Mouse (Mus musculus) hindbrain, embryonic 13.5 days (tissue): ENCODE data around the gene Esrrg. TPM values are rescaled to one million over a fixed set of nuclear protein-coding genes. Genes with fewer than 3 reads are reported as not detected.

Experiments used
- ATAC-seq: fragments of 200-750 bp; cut with Nextera tagmentation; 2 replicates; pipeline ENCODE4 v1.8.0; 2017; ENCODE audit warnings: moderate TSS enrichment; ENCODE audit not compliant: low FRiP score
- H3K27ac ChIP-seq: fragments of 300-500 bp; sonication (generic); 2 replicates; pipeline ENCODE4 v1.5.1; 2015; ENCODE audit warnings: inconsistent platforms, mild to moderate bottlenecking, moderate library complexity
- H3K27me3 ChIP-seq: fragments of 300-500 bp; sonication (generic); 2 replicates; pipeline ENCODE4 v1.6.1; 2015; ENCODE audit warnings: mild to moderate bottlenecking, inconsistent platforms
- H3K36me3 ChIP-seq: fragments of 300-500 bp; sonication (generic); 2 replicates; pipeline ENCODE4 v1.6.1; 2015; ENCODE audit warnings: mild to moderate bottlenecking, inconsistent platforms
- H3K4me1 ChIP-seq: fragments of 300-500 bp; sonication (generic); replicated peaks from 2 replicates; pipeline ENCODE4 v1.6.1; 2015; ENCODE audit warnings: inconsistent platforms
- H3K4me2 ChIP-seq: fragments of 300-500 bp; sonication (generic); 2 replicates; pipeline ENCODE4 v1.6.1; 2015; ENCODE audit warnings: inconsistent platforms, mild to moderate bottlenecking, moderate library complexity
- H3K4me3 ChIP-seq: fragments of 300-500 bp; sonication (generic); 2 replicates; pipeline ENCODE4 v1.5.1; 2015; ENCODE audit warnings: mild to moderate bottlenecking, inconsistent platforms
- H3K9ac ChIP-seq: fragments of 300-500 bp; sonication (generic); 2 replicates; pipeline ENCODE4 v1.6.1; 2015; ENCODE audit warnings: mild to moderate bottlenecking, inconsistent platforms
- H3K9me3 ChIP-seq: fragments of 300-500 bp; sonication (generic); 2 replicates; pipeline ENCODE4 v1.6.1; 2016; ENCODE audit warnings: inconsistent platforms
- WGBS: fragments of 180-500 bp; shearing (Covaris S2); methylation state at CpG from one replicate; pipeline ENCODE4 v1.1.7; 2015; 5-methylcytosine and 5-hydroxymethylcytosine counted together
- polyA plus RNA-seq: library from polyadenylated mRNA; unstranded; fragments of >200 nt; fragmentation: Nextera tagmentation; extraction: Ambion mirVana; gene quantifications from 2 replicates; pipeline ENCODE4 v1.2.1, GENCODE M21; 2015

The Esrrg gene
- polyA plus RNA-seq, 1 experiment from 2014 or later = 28.9 TPM

DNA sequence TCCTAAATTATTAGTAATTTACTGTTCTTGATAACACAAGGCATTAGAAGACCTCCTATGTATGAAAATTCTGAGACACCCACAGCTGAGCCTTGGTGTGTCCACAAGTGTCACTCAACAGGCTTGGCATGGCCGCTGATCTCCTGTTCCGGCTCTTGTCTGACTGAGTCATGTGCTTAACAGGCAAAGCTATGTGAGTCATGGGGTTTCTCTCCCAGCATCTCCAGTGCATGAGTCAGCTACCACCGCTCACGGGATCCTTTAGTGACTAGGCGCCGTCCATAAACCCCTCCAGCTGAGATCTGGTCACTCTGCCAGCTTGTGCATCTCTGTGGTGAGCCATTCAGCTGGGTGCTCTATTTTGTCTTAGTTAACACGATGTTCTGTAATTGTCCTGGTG lies 302.1 kb downstream of the Esrrg start:
- Histone ChIP-seq H3K4me1 (0 out of 2 replicates have a peak, but pooled peaks cover 10% of the 10 kb centered on the region), H3K9ac (no peak overlapping the region), H3K36me3 (no peaks in the 10 kb centered on the region), H3K27me3 (no peaks in the 10 kb centered on the region), H3K9me3 (no peaks in the 10 kb centered on the region), H3K27ac (no peak overlapping the region), H3K4me3 (no peak overlapping the region), H3K4me2 (no peak overlapping the region)
- WGBS = 91% methylated on average over 7 of the region's 7 CpGs
- no peak for ATAC-seq

DNA sequence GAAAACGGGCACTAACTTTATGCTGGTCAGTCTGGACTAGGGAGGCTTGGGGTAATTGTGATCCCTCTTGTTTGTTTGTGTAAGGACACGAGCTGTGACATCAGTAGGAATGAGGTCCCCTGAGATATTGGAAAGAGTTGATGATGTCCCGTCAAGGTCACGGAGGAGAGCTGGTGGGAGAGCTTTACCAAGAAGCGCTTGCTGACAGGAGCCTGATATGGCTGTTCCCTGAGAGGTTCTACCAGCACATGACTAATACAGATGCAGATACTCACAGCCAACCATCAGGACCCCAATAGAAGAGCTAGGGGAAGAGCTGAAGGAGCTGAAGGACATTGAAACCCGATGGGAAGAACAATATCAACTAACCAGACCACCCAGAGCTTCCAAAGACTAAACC lies 302.6 kb downstream of the Esrrg start:
- 87% methylated on average over 6 of the region's 6 CpGs for WGBS
- Histone ChIP-seq H3K4me3 (no peak overlapping the region), H3K9ac (no peak overlapping the region), H3K36me3 (no peaks in the 10 kb centered on the region), H3K27me3 (no peaks in the 10 kb centered on the region), H3K9me3 (no peaks in the 10 kb centered on the region), H3K4me2 (no peak overlapping the region), H3K27ac (no peak overlapping the region), H3K4me1 (0 out of 2 replicates have a peak, but pooled peaks cover 10% of the 10 kb centered on the region)
- no peak for ATAC-seq

DNA sequence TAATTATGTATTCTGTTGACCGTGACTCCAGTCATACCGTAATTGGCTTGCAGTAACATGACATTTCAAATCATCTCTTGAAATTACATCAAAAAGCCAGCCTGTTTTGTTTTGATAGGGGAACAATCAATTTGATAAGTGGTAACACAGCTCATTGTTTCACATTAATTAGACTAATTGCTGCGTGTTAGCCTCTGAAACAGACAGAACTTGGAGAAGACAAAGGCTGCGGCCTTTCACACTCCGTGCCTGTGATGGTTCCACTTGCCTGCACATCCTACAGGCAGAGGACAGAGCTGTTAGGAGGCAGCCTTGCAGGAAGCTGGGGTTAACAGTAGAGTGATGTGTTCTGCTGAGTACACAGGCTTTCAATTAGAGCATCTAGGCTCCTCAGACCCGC lies 309.7 kb downstream of the Esrrg start:
- no peak overlapping the region for H3K9ac ChIP-seq
- 44% methylated on average over 6 of the region's 6 CpGs for whole genome bisulfite sequencing
- ATAC-seq = no peak

DNA sequence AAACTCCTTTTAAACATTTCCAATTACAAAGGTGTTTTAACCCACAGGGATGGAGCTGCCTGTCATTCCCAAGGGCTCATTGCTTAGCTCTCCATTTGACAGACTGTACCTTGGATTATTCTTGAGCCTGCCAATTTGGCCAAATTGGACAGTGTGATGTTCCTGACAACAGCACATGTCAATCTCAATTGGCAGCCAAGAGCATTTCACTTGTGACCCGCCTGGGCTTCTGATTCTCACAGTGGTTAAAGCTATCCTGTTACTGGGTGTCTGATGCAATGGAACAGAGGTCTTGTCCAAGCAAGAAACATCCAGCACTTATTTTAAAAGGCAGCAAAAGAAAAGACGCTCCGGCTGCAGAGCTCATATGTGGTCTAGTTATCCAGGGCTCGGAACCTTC lies 310.3 kb downstream of the Esrrg start:
- H3K9me3 ChIP-seq = no peaks in the 10 kb centered on the region
- WGBS = 92% methylated on average over 4 of the region's 4 CpGs
- no peak overlapping the region for H3K27ac ChIP-seq
- H3K4me3 ChIP-seq = no peak overlapping the region
- no peak overlapping the region for H3K4me2 ChIP-seq
- no peaks in the 10 kb centered on the region for H3K36me3 ChIP-seq
- H3K27me3 ChIP-seq = no peaks in the 10 kb centered on the region
- H3K9ac ChIP-seq = no peak overlapping the region
- no peak for ATAC-seq
- peaks cover 9% of the 10 kb centered on the region for H3K4me1 ChIP-seq

More for the DNA sequence above, 309.7 kb downstream of the Esrrg start:
- H3K4me2 ChIP-seq = no peak overlapping the region
- H3K9me3 ChIP-seq = no peaks in the 10 kb centered on the region
- H3K27me3 ChIP-seq = no peaks in the 10 kb centered on the region
- peaks cover 9% of the 10 kb centered on the region for H3K4me1 ChIP-seq
- no peak overlapping the region for H3K27ac ChIP-seq
- no peaks in the 10 kb centered on the region for H3K36me3 ChIP-seq
- H3K4me3 ChIP-seq = no peak overlapping the region

DNA sequence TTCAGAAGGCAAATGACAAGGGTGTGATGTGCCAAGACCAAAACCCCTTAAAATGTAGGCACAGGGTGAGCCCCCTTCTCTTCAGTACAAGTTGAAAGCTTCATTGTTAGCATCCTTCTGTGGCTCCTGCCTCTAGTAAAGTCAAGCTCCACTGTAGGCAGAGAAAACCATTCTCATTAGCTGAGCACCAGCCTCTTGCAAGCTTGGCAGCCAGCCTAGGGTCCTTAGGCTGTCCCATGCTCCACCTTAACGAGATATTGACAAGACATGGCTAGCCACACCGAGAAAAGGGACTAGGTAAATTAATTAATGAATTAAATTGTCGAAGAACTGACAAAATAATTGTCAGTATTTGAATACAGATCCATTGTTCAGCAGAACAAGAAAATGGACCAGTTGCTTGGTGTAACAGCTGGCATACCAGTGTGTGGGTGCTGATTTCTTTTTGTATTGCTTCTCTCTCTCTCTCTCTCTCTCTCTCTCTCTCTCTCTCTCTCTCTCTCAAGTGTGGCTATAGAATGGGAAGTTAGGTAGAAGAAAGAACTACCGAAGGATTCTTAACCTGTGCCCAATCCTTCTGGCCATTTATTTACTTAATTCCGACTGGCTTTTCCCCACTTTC lies 311.7 kb downstream of the Esrrg start:
- WGBS = 70% methylated on average over 5 of the region's 5 CpGs
- H3K4me1 ChIP-seq = peaks cover 9% of the 10 kb centered on the region
- no peak for ATAC-seq
- H3K9ac ChIP-seq = no peak overlapping the region
- H3K4me3 ChIP-seq = no peak overlapping the region
- no peaks in the 10 kb centered on the region for H3K9me3 ChIP-seq
- H3K4me2 ChIP-seq = no peak overlapping the region
- H3K36me3 ChIP-seq = no peaks in the 10 kb centered on the region
- no peak overlapping the region for H3K27ac ChIP-seq
- H3K27me3 ChIP-seq = no peaks in the 10 kb centered on the region

DNA sequence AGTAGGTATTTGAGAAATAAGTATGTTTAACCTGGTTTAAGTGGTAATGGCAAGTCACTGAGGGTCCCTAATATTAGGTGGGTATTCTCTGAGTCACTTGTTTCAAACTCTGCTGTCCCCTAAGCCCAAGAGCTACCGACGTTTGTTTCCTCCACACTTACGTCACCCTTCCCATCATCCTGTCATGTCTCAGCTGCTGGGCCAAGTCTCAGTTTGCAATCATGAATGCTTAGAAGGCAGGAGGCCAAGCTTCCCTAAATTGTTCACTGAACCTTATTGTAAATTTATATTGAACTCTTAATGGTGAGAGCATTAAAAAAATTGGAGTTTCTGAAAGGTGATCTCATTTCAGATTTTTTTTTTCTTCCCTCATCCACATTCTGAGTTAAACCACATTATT lies 322.6 kb downstream of the Esrrg start:
- H3K4me2 ChIP-seq = no peak overlapping the region
- H3K4me1 ChIP-seq = no peaks in the 10 kb centered on the region
- 78% methylated on average over 3 of the region's 3 CpGs for WGBS
- no peaks in the 10 kb centered on the region for H3K27me3 ChIP-seq
- H3K27ac ChIP-seq = no peak overlapping the region
- H3K9ac ChIP-seq = no peak overlapping the region
- no peak overlapping the region for H3K4me3 ChIP-seq
- H3K9me3 ChIP-seq = no peaks in the 10 kb centered on the region
- no peaks in the 10 kb centered on the region for H3K36me3 ChIP-seq
- ATAC-seq = no peak

DNA sequence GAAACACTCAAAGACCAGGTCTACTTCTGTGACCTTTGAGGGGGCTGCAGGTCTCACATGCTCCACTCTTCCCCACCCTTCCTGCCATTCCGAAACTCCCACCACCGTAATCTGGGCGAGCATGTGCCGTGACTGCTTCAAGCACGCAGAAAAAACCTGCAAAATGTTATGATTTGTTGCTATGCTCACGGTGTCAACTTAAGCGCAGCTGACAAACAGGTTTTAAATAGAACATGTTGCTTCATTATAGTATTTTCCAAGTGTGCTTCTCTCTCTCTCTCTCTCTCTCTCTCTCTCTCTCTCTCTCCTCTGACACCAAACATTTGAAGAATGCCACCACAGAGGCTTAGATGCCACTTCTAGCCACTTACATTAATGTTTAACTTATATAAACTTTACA lies 330.1 kb downstream of the Esrrg start:
- Histone ChIP-seq H3K36me3 (no peaks in the 10 kb centered on the region), H3K9me3 (no peaks in the 10 kb centered on the region), H3K4me1 (peaks cover 3% of the 10 kb centered on the region; the same call in 1 of the 2 replicates), H3K27me3 (no peaks in the 10 kb centered on the region), H3K9ac (no peak overlapping the region), H3K4me2 (no peak overlapping the region), H3K4me3 (no peak overlapping the region), H3K27ac (no peak overlapping the region)
- 85% methylated on average over 7 of the region's 7 CpGs for WGBS
- no peak for ATAC-seq

DNA sequence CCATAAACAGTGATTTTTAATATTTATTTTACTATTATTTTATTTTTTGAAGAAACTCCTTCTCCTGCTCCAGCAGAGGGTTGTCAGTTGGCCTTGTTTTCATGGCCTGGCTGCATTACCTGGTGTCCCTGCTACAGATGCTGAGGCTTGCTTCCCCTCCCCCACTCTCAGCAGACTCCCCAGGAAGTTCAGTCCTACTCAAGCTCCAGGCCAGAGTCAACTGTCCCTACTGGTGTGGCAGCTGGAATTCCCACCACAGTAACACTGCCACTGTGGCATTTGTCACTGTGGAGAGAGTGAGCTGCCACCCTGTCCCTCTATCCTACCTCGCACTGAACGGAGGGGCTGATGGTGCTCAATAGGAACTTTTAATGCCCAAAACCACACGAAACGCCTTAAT lies 330.5 kb downstream of the Esrrg start:
- Histone ChIP-seq H3K27me3 (no peaks in the 10 kb centered on the region), H3K9ac (no peak overlapping the region), H3K27ac (no peak overlapping the region), H3K9me3 (no peaks in the 10 kb centered on the region), H3K4me1 (peaks cover 3% of the 10 kb centered on the region; the same call in 1 of the 2 replicates), H3K4me2 (no peak overlapping the region), H3K4me3 (no peak overlapping the region), H3K36me3 (no peaks in the 10 kb centered on the region)
- no peak for ATAC-seq
- 25% methylated on average over 4 of the region's 4 CpGs for WGBS

DNA sequence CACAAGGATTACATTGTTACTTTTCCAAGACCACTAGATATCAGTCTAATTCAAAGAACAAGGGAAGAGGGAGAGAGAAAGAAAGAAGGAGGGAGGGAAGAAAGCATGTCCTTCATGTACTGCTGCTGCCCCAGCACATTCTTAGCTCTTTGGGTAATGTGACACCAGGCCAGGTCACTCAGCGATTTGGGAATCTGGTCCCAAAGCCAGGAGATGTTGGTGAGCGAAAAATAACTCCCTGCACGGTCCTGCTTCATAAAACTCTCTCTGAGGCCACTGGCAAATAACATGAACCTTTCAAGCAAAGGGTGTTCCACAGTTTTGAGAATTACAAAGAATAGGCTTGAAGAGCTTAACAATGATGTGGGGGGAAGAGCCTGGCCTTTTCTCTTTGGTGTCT lies 342.9 kb downstream of the Esrrg start:
- H3K9me3 ChIP-seq = no peaks in the 10 kb centered on the region
- no peak overlapping the region for H3K4me2 ChIP-seq
- no peak overlapping the region for H3K4me3 ChIP-seq
- H3K9ac ChIP-seq = no peak overlapping the region
- no peaks in the 10 kb centered on the region for H3K36me3 ChIP-seq
- no peak for ATAC-seq
- no peak overlapping the region for H3K27ac ChIP-seq
- no peaks in the 10 kb centered on the region for H3K4me1 ChIP-seq
- no peaks in the 10 kb centered on the region for H3K27me3 ChIP-seq
- 71% methylated on average over 3 of the region's 3 CpGs for WGBS

DNA sequence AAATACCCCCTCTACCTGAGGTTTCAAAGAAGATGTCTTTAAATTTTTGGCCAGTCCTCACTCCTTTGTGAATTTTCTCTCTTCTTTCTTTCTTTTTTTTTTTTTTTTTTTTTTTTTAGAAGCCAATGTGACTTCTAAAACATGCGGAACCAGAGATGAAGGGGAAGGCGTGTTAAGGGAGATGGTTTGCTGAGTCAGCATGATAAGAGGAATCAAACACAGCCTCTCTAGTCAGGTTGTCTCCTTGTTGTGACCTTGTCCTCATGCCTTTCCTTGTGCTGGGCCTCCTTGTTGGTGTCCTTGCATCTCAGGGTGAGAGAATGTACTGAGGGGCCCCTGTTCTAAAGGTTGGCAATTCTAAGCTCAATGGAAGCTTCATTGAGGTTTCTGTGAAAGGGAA lies 348.1 kb downstream of the Esrrg start:
- H3K9ac ChIP-seq = no peak overlapping the region
- H3K36me3 ChIP-seq = no peaks in the 10 kb centered on the region
- no peak overlapping the region for H3K27ac ChIP-seq
- ATAC-seq = no peak
- no peak overlapping the region for H3K4me3 ChIP-seq
- 92% methylated on average over 2 of the region's 2 CpGs for WGBS
- no peaks in the 10 kb centered on the region for H3K27me3 ChIP-seq
- no peaks in the 10 kb centered on the region for H3K9me3 ChIP-seq
- H3K4me2 ChIP-seq = no peak overlapping the region
- H3K4me1 ChIP-seq = peaks cover 3% of the 10 kb centered on the region; the same call in 1 of the 2 replicates

DNA sequence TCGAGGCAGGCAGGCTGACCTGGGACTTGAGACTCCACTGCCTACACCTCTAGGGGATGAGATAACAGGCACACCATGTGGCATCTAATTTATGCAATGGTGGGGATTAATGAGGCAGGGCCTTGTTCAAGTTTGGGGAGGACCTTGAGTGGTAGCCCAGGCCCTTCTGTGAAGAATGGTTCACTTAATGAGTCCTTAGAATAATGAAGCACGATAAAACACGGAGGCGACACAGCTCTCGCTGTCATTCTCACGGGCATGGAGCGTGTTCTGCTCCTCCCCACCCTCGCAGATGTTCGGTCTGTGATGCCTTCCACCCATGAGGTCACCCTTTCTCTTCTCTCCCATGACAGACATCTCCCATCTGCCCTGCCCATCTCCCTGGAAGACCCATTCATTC lies 350.6 kb downstream of the Esrrg start:
- H3K9me3 ChIP-seq = no peaks in the 10 kb centered on the region
- H3K27me3 ChIP-seq = no peaks in the 10 kb centered on the region
- no peaks in the 10 kb centered on the region for H3K36me3 ChIP-seq
- H3K9ac ChIP-seq = no peak overlapping the region
- H3K4me1 ChIP-seq = peaks cover 3% of the 10 kb centered on the region; the same call in 1 of the 2 replicates
- H3K4me2 ChIP-seq = no peak overlapping the region
- 48% methylated on average over 9 of the region's 9 CpGs for WGBS
- no peak overlapping the region for H3K27ac ChIP-seq
- ATAC-seq = no peak
- H3K4me3 ChIP-seq = no peak overlapping the region

DNA sequence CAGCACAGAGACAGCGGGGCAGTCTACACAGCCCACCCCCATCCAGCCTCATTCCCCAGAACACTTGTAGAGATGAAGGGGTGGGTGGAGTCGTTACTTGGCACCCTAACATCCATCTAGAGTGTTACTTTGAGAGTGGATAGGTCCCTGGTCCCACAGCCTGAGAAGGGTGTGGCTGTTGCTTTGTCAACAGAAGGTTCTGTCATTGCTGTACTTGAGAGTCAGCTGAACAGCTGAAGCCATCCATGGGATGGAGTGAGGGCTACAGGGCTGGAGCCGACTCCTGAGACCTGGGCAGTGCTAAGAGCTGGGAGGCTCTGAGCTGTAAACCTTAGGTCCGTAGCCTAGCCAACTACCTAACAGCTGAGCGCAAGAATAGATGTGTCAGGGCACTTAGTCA lies 352.9 kb downstream of the Esrrg start:
- no peaks in the 10 kb centered on the region for H3K9me3 ChIP-seq
- H3K27ac ChIP-seq = no peak overlapping the region
- no peak for ATAC-seq
- H3K4me1 ChIP-seq = peaks cover 16% of the 10 kb centered on the region; the same call in 1 of the 2 replicates
- no peak overlapping the region for H3K9ac ChIP-seq
- no peaks in the 10 kb centered on the region for H3K36me3 ChIP-seq
- no peak overlapping the region for H3K4me2 ChIP-seq
- H3K27me3 ChIP-seq = no peaks in the 10 kb centered on the region
- no peak overlapping the region for H3K4me3 ChIP-seq
- 89% methylated on average over 5 of the region's 5 CpGs for WGBS
